Comparison of ENCODE assay signal across 9 mouse cellular contexts in the genomic region with DNA sequence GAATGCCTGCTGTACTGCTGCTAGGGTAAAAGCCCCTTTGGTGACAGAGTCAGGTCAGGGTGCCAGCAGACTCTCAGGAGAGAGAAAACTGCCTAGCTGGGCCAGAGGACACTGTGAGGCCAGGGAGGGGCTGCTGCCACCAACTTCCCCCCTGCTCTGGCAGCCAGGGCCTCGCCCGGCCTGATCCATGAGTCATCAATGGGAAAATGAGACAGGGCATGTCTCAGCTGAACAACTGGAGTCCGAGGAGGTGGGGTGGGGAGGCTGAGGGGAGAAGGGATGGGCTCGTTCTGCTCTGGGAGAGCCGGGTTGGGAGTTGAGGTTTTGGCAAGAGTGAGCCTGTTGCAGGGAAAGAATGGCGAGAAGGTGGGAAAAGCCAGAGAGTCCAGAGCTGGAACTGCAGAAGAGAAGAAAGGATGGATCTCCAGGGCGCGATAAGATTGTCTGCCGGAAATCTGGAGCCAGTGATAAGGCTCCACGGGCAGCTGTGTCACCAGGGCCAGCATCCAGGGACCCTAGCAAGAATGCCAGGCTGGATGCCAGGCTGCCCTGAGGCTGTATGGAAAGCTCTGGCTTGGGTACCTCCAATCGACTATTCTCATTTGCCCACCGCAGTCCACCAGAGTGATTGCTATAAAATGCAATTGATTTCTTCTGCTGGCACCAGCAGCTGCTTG. TPM values are rescaled to one million over a fixed set of nuclear protein-coding genes. Genes with fewer than 3 reads are reported as not detected.
DNase-seq lines count a peak whose midpoint lies in the region; ATAC-seq lines count a peak whose summit lies in the region.
"Had no signal": no experiment of that assay in that cellular context is flagged by ENCODE, and none has a peak within 500 bp of the region (broad histone marks: within the 10 kb centered on the region; RNA-seq: fewer than 3 reads in every experiment).

No protein-coding gene starts in this region.

- 42% methylated on average over 12 of the region's 12 CpGs for WGBS in kidney, embryonic 16.5 days
- 26% methylated on average over 12 of the region's 12 CpGs for WGBS in heart, embryonic 15.5 days
- 61% methylated on average over 12 of the region's 12 CpGs for WGBS in macrophage (ENCODE audit: missing documents)

- DNase-seq in kidney, postnatal 25 days, result no peak
- DNase-seq in brain, adult 2 months (ENCODE audit: low read depth, low spot score), result peak; percentile 56
- DNase-seq in layer of hippocampus, adult 9-10 months (ENCODE audit: low spot score), result no peak
- DNase-seq in right cerebral cortex, postnatal 14 days, result no peak
- no peak for DNase-seq in cerebellum, adult 9-11 months

- no peaks in the 10 kb centered on the region for H3K79me2 ChIP-seq in macrophage (ENCODE audit: inconsistent target)

- no peaks in the 10 kb centered on the region for H3K27me3 ChIP-seq in kidney, embryonic 16.5 days (ENCODE audit: insufficient read depth, low read length)
- H3K27me3 ChIP-seq in heart, embryonic 15.5 days, result no peaks in the 10 kb centered on the region

- ATAC-seq in kidney, embryonic 16.5 days (ENCODE audit: low FRiP score, low TSS enrichment), result peak; percentile 21; the same call in 1 of the 2 replicates
- ATAC-seq in heart, embryonic 15.5 days (replicated peaks; ENCODE audit: insufficient number of reproducible peaks, insufficient read depth, low FRiP score, low read depth), result peak; percentile 56

- H3K9ac ChIP-seq in kidney, embryonic 16.5 days (replicated peaks; ENCODE audit: low read length), result peak overlapping the region; percentile 1; the same call in 1 of the 2 replicates
- H3K9ac ChIP-seq in heart, embryonic 15.5 days, result 0 out of 2 replicates have a peak overlapping the region, but pooled peaks have one; percentile 5
- H3K9ac ChIP-seq: midbrain, embryonic 12.5 days had no signal

- H3K4me2 ChIP-seq in kidney, embryonic 16.5 days (replicated peaks; ENCODE audit: low read depth, low read length), result no peak overlapping the region
- peak overlapping the region; percentile 19; the same call in 1 of the 2 replicates for H3K4me2 ChIP-seq in heart, embryonic 15.5 days
- H3K4me2 ChIP-seq: midbrain, embryonic 12.5 days had no signal

- peaks cover 15% of the 10 kb centered on the region; the same call in 1 of the 2 replicates for H3K36me3 ChIP-seq in kidney, embryonic 16.5 days (ENCODE audit: insufficient read depth, low read length)
- H3K36me3 ChIP-seq in heart, embryonic 15.5 days, result peaks cover 15% of the 10 kb centered on the region; the same call in 1 of the 2 replicates
- H3K36me3 ChIP-seq in macrophage (ENCODE audit: inconsistent target), result no peaks in the 10 kb centered on the region

- H3K27ac ChIP-seq in kidney, embryonic 16.5 days (ENCODE audit: low read length), result peak overlapping the region; percentile 52
- H3K27ac ChIP-seq in heart, embryonic 15.5 days, result peak overlapping the region; percentile 65
- peak overlapping the region; percentile 21 for H3K27ac ChIP-seq in macrophage
- H3K27ac ChIP-seq: midbrain, embryonic 12.5 days had no signal

- no peak overlapping the region for H3K4me3 ChIP-seq in kidney, embryonic 16.5 days (ENCODE audit: low read length)
- no peak overlapping the region for H3K4me3 ChIP-seq in heart, embryonic 15.5 days
- no peak overlapping the region for H3K4me3 ChIP-seq in macrophage (ENCODE audit: inconsistent target)
- H3K4me3 ChIP-seq: midbrain, embryonic 12.5 days had no signal

- H3K4me1 ChIP-seq in kidney, embryonic 16.5 days (ENCODE audit: insufficient read depth, low read length), result peaks cover 60% of the 10 kb centered on the region
- H3K4me1 ChIP-seq in heart, embryonic 15.5 days (replicated peaks), result peaks cover 51% of the 10 kb centered on the region

- H3K9me3 ChIP-seq in kidney, embryonic 16.5 days (ENCODE audit: low read length), result no peaks in the 10 kb centered on the region
- H3K9me3 ChIP-seq in heart, embryonic 15.5 days (replicated peaks), result no peaks in the 10 kb centered on the region
- H3K9me3 ChIP-seq: midbrain, embryonic 12.5 days had no signal

RNA-seq across cellular contexts. Expression of gene Phlda3, which starts 5.1 kb away (rescaled TPM):
- 79.6 and 87.5 TPM in 2 replicates for polyA plus RNA-seq in kidney, embryonic 16.5 days (2015; fragmentation: Nextera tagmentation; extraction: Ambion mirVana)
- polyA plus RNA-seq in heart, embryonic 15.5 days (2015; fragmentation: Nextera tagmentation; extraction: Ambion mirVana), result 70.5 and 85.0 TPM in 2 replicates
- total RNA-seq in macrophage (2018; cell fraction: chromatin; rRNA removed), result 10 to 100 TPM in 1 of 26 experiments, 1 to 10 TPM in 22, under 1 TPM in 3; 0.67 to 21.0 (median 1.9) TPM
- 10 to 100 TPM in 24 of 26 experiments, 1 to 10 TPM in 2; 6.3 to 20.9 (median 15.3) TPM for total RNA-seq in macrophage (2018; cell fraction: cytosol; rRNA removed)
- total RNA-seq in macrophage (2018; cell fraction: nucleus; rRNA removed), result 10 to 100 TPM in 4 of 26 experiments, 1 to 10 TPM in 22; 1.5 to 16.5 (median 6.1) TPM
- 3.9 to 19.2 TPM (median 14.7 TPM) in 3 replicates for polyA plus RNA-seq in macrophage (2018)

RNA-seq across cellular contexts. Expression of gene Tnni1, which starts 8.2 kb away (rescaled TPM):
- 21.9 and 23.5 TPM in 2 replicates for polyA plus RNA-seq in kidney, embryonic 16.5 days (2015; fragmentation: Nextera tagmentation; extraction: Ambion mirVana)
- polyA plus RNA-seq in heart, embryonic 15.5 days (2015; fragmentation: Nextera tagmentation; extraction: Ambion mirVana), result 3,693 and 4,133 TPM in 2 replicates
- not detected for total RNA-seq in macrophage (2018; cell fraction: chromatin; rRNA removed)
- total RNA-seq in macrophage (2018; cell fraction: cytosol; rRNA removed), result under 1 TPM in 1 of 26 experiments, not detected in 25; 0.41 TPM
- not detected for total RNA-seq in macrophage (2018; cell fraction: nucleus; rRNA removed)
- not detected in 3 replicates for polyA plus RNA-seq in macrophage (2018)

RNA-seq across cellular contexts. Expression of gene Lad1, which starts 47.4 kb away (rescaled TPM):
- 29.1 and 30.8 TPM in 2 replicates for polyA plus RNA-seq in kidney, embryonic 16.5 days (2015; fragmentation: Nextera tagmentation; extraction: Ambion mirVana)
- polyA plus RNA-seq in heart, embryonic 15.5 days (2015; fragmentation: Nextera tagmentation; extraction: Ambion mirVana), result 3.2 and 5.8 TPM in 2 replicates
- 1 to 10 TPM in 6 of 26 experiments, under 1 TPM in 11, not detected in 9; 0.25 to 8.8 (median 0.66) TPM for total RNA-seq in macrophage (2018; cell fraction: chromatin; rRNA removed)
- 10 to 100 TPM in 1 of 26 experiments, 1 to 10 TPM in 14, under 1 TPM in 11; 0.12 to 15.5 (median 1.2) TPM for total RNA-seq in macrophage (2018; cell fraction: cytosol; rRNA removed)
- total RNA-seq in macrophage (2018; cell fraction: nucleus; rRNA removed), result 1 to 10 TPM in 17 of 26 experiments, under 1 TPM in 4, not detected in 5; 0.37 to 4.3 (median 1.7) TPM
- polyA plus RNA-seq in macrophage (2018), result 0.30 to 0.49 TPM (median 0.36 TPM) in 3 replicates

RNA-seq across cellular contexts. Expression of gene Csrp1, which starts 51.2 kb away (rescaled TPM):
- 141 and 157 TPM in 2 replicates for polyA plus RNA-seq in kidney, embryonic 16.5 days (2015; fragmentation: Nextera tagmentation; extraction: Ambion mirVana)
- 149 and 169 TPM in 2 replicates for polyA plus RNA-seq in heart, embryonic 15.5 days (2015; fragmentation: Nextera tagmentation; extraction: Ambion mirVana)
- total RNA-seq in macrophage (2018; cell fraction: chromatin; rRNA removed), result 10 to 100 TPM; 16.8 to 68.0 (median 25.6) TPM
- total RNA-seq in macrophage (2018; cell fraction: cytosol; rRNA removed), result 100 to 1,000 TPM; 145 to 243 (median 187) TPM
- 100 to 1,000 TPM in 7 of 26 experiments, 10 to 100 TPM in 19; 50.8 to 118 (median 81.4) TPM for total RNA-seq in macrophage (2018; cell fraction: nucleus; rRNA removed)
- 110 to 227 TPM (median 177 TPM) in 3 replicates for polyA plus RNA-seq in macrophage (2018)

Comparison
In these comparisons a context has a peak if more than half of its experiments do, and no peak if none do; other contexts are left out.
1. RNA of gene Tnni1, which starts 8.2 kb away (polyA plus RNA-seq): 3,693 to 4,133 TPM in heart, embryonic 15.5 days; 21.9 to 23.5 TPM in kidney, embryonic 16.5 days and not detected in macrophage; every median in the first group is over 100 times any median in the second.
2. Peak in every context shown above with its lines, with median percentiles within 50 percentile points of each other: H3K27ac ChIP-seq.